Comparison of ENCODE assay signal across 17 mouse cellular contexts in genomic region chr6:53649782-53650181, GRCm38 (mm10).
A peak's percentile ranks its signal among the peaks of the same experiment; 100 is the strongest.
DNase-seq lines count a peak whose midpoint lies in the region; ATAC-seq and TF ChIP-seq lines count a peak whose summit lies in the region.
"Had no signal": no experiment of that assay in that cellular context is flagged by ENCODE, and none has a peak within 500 bp of the region (broad histone marks: within the 10 kb centered on the region; RNA-seq: fewer than 3 reads in every experiment).

No protein-coding gene starts in this region.

- H3K4me3 ChIP-seq in forebrain, postnatal 0 days (ENCODE audit: low read depth, low read length) = no peak overlapping the region
- no peak overlapping the region for H3K4me3 ChIP-seq in forebrain, embryonic 10.5 days
- no peak overlapping the region for H3K4me3 ChIP-seq in kidney, postnatal 0 days (replicated peaks; ENCODE audit: low read depth, low read length)
- H3K4me3 ChIP-seq in midbrain, embryonic 14.5 days (replicated peaks; ENCODE audit: low read depth, low read length) = no peak overlapping the region
- H3K4me3 ChIP-seq in midbrain, embryonic 10.5 days = no peak overlapping the region
- H3K4me3 ChIP-seq: hindbrain, embryonic 12.5 days; midbrain, embryonic 15.5 days; neural tube, embryonic 15.5 days had no signal

- no peak for ATAC-seq in forebrain, postnatal 0 days
- no peak for ATAC-seq in kidney, postnatal 0 days (replicated peaks; ENCODE audit: low FRiP score, low read depth)
- no peak for ATAC-seq in midbrain, embryonic 14.5 days (ENCODE audit: low FRiP score, low TSS enrichment)
- ATAC-seq: midbrain, embryonic 15.5 days had no signal

- H3K36me3 ChIP-seq in forebrain, postnatal 0 days (ENCODE audit: insufficient read depth) = no peaks in the 10 kb centered on the region
- H3K36me3 ChIP-seq in forebrain, embryonic 10.5 days (replicated peaks) = no peaks in the 10 kb centered on the region
- no peaks in the 10 kb centered on the region for H3K36me3 ChIP-seq in kidney, postnatal 0 days (ENCODE audit: insufficient read depth, low read length)
- no peaks in the 10 kb centered on the region for H3K36me3 ChIP-seq in midbrain, embryonic 14.5 days (ENCODE audit: control insufficient read depth, insufficient read depth, low read length)
- H3K36me3 ChIP-seq in midbrain, embryonic 10.5 days = no peaks in the 10 kb centered on the region
- H3K36me3 ChIP-seq: hindbrain, embryonic 12.5 days; midbrain, embryonic 15.5 days; neural tube, embryonic 15.5 days had no signal

- no peaks in the 10 kb centered on the region for H3K4me1 ChIP-seq in forebrain, postnatal 0 days (ENCODE audit: insufficient read depth)
- peaks cover 16% of the 10 kb centered on the region for H3K4me1 ChIP-seq in forebrain, embryonic 10.5 days
- H3K4me1 ChIP-seq in kidney, postnatal 0 days (replicated peaks; ENCODE audit: insufficient read depth, low read length) = peaks cover 6% of the 10 kb centered on the region; the same call in 1 of the 2 replicates
- H3K4me1 ChIP-seq in midbrain, embryonic 14.5 days (ENCODE audit: control insufficient read depth, insufficient read depth, low read length) = peaks cover 5% of the 10 kb centered on the region; the same call in 1 of the 2 replicates
- H3K4me1 ChIP-seq in midbrain, embryonic 10.5 days = peaks cover 7% of the 10 kb centered on the region

- peak; percentile 60 for TF ChIP-seq CTCF in forebrain, postnatal 0 days (IDR thresholded peaks at IDR 0.05; ENCODE audit: low read depth)
- TF ChIP-seq CTCF in kidney, postnatal 0 days (IDR thresholded peaks at IDR 0.05; ENCODE audit: low read depth) = peak; percentile 66

- H3K9ac ChIP-seq in forebrain, postnatal 0 days = no peak overlapping the region
- H3K9ac ChIP-seq in kidney, postnatal 0 days (ENCODE audit: low read depth, low read length) = no peak overlapping the region
- no peak overlapping the region for H3K9ac ChIP-seq in midbrain, embryonic 14.5 days (replicated peaks; ENCODE audit: low read length)
- H3K9ac ChIP-seq: hindbrain, embryonic 12.5 days; midbrain, embryonic 15.5 days; neural tube, embryonic 15.5 days had no signal

- no peaks in the 10 kb centered on the region for H3K9me3 ChIP-seq in forebrain, postnatal 0 days (ENCODE audit: low read length)
- H3K9me3 ChIP-seq in forebrain, embryonic 10.5 days = no peaks in the 10 kb centered on the region
- no peaks in the 10 kb centered on the region for H3K9me3 ChIP-seq in kidney, postnatal 0 days (replicated peaks; ENCODE audit: low read length)
- no peaks in the 10 kb centered on the region for H3K9me3 ChIP-seq in midbrain, embryonic 14.5 days (ENCODE audit: control insufficient read depth, low read length)
- H3K9me3 ChIP-seq in midbrain, embryonic 10.5 days (replicated peaks) = no peaks in the 10 kb centered on the region
- H3K9me3 ChIP-seq: hindbrain, embryonic 12.5 days; midbrain, embryonic 15.5 days; neural tube, embryonic 15.5 days had no signal

- 75% methylated on average over 1 of the region's 1 CpGs for WGBS in forebrain, postnatal 0 days
- 81% methylated on average over 1 of the region's 1 CpGs for WGBS in forebrain, embryonic 10.5 days
- WGBS in kidney, postnatal 0 days = 92% methylated on average over 1 of the region's 1 CpGs
- 79% methylated on average over 1 of the region's 1 CpGs for WGBS in midbrain, embryonic 14.5 days
- WGBS in midbrain, embryonic 10.5 days = 84% methylated on average over 1 of the region's 1 CpGs

- no peaks in the 10 kb centered on the region for H3K27me3 ChIP-seq in forebrain, postnatal 0 days (ENCODE audit: insufficient read depth, low read length)
- no peaks in the 10 kb centered on the region for H3K27me3 ChIP-seq in forebrain, embryonic 10.5 days (ENCODE audit: poor library complexity, severe bottlenecking)
- H3K27me3 ChIP-seq in kidney, postnatal 0 days (ENCODE audit: insufficient read depth, low read length) = no peaks in the 10 kb centered on the region
- no peaks in the 10 kb centered on the region for H3K27me3 ChIP-seq in midbrain, embryonic 14.5 days (ENCODE audit: control insufficient read depth, insufficient read depth, low read length)
- no peaks in the 10 kb centered on the region for H3K27me3 ChIP-seq in midbrain, embryonic 10.5 days (ENCODE audit: low read depth, poor library complexity, severe bottlenecking)
- H3K27me3 ChIP-seq: hindbrain, embryonic 12.5 days; midbrain, embryonic 15.5 days; neural tube, embryonic 15.5 days had no signal

- peak; percentile 34 for DNase-seq in forebrain, postnatal 0 days
- DNase-seq in forebrain, embryonic 10.5 days (ENCODE audit: extremely low spot score, low spot score) = no peak
- DNase-seq in kidney, postnatal 0 days (ENCODE audit: low spot score) = no peak
- DNase-seq in kidney, postnatal 14 days = no peak
- peak; percentile 45 for DNase-seq in midbrain, embryonic 14.5 days
- no peak for DNase-seq in midbrain, embryonic 10.5 days (ENCODE audit: low spot score)
- DNase-seq in induced T-regulatory cell, adult 2 months (ENCODE audit: low read depth) = peak; percentile 3
- no peak for DNase-seq in layer of hippocampus, postnatal 14 days (ENCODE audit: low spot score in 2 of 2)
- DNase-seq: adrenal gland, adult 2 months; cerebellum, adult 9-10 months; gastrocnemius, postnatal 10 days; left cerebral cortex, postnatal 4 days; right cerebral cortex, postnatal 4 days; thymus, postnatal 14 days had no signal

- no peak overlapping the region for H3K4me2 ChIP-seq in forebrain, postnatal 0 days (ENCODE audit: low read depth)
- H3K4me2 ChIP-seq in kidney, postnatal 0 days (ENCODE audit: low read length) = no peak overlapping the region
- H3K4me2 ChIP-seq in midbrain, embryonic 14.5 days (ENCODE audit: low read length) = no peak overlapping the region
- H3K4me2 ChIP-seq: hindbrain, embryonic 12.5 days; midbrain, embryonic 15.5 days; neural tube, embryonic 15.5 days had no signal

- H3K27ac ChIP-seq in forebrain, postnatal 0 days (ENCODE audit: low read depth, low read length) = no peak overlapping the region
- H3K27ac ChIP-seq in forebrain, embryonic 10.5 days = no peak overlapping the region
- H3K27ac ChIP-seq in kidney, postnatal 0 days = no peak overlapping the region
- no peak overlapping the region for H3K27ac ChIP-seq in midbrain, embryonic 14.5 days (replicated peaks; ENCODE audit: low read depth, low read length)
- no peak overlapping the region for H3K27ac ChIP-seq in midbrain, embryonic 10.5 days (replicated peaks)
- H3K27ac ChIP-seq: hindbrain, embryonic 12.5 days; midbrain, embryonic 15.5 days; neural tube, embryonic 15.5 days had no signal

Comparison
In these comparisons a context has a peak if more than half of its experiments do, and no peak if none do; other contexts are left out.
1. DNase-seq: peak in forebrain, postnatal 0 days (single experiment), midbrain, embryonic 14.5 days (single experiment) and induced T-regulatory cell, adult 2 months (single experiment); none in forebrain, embryonic 10.5 days (single experiment), kidney, postnatal 0 days (single experiment), kidney, postnatal 14 days (single experiment), midbrain, embryonic 10.5 days (single experiment) and layer of hippocampus, postnatal 14 days (0 of 2).